Mouse (Mus musculus) brain, embryonic 14.5 days (tissue): ENCODE data around the gene N4bp3. TPM values are rescaled to one million over a fixed set of nuclear protein-coding genes. Genes with fewer than 3 reads are reported as not detected.
"Not testable (repeated sequence)": the region's sequence is repeated elsewhere in the genome, so short reads cannot be mapped to it uniquely, and the experiment has no call there.

ENCODE experiments used
- DNase-seq: peaks from one replicate; pipeline ENCODE4 v3.0.0-alpha.2; 2011; ENCODE audit warnings: low read depth
- CTCF ChIP-seq: fragments of 200-500 bp; IDR thresholded peaks from 2 replicates; pipeline ENCODE4 v1.5.1; 2012; ENCODE audit warnings: inconsistent platforms, mild to moderate bottlenecking, moderate library complexity, borderline replicate concordance; ENCODE audit not compliant: insufficient read depth, insufficient read length; ENCODE audit errors: extremely low read depth
- POLR2A ChIP-seq: fragments of 200-500 bp; IDR thresholded peaks from 2 replicates; pipeline ENCODE4 v1.6.1; 2012; ENCODE audit warnings: mild to moderate bottlenecking, inconsistent platforms, borderline replicate concordance; ENCODE audit not compliant: poor library complexity, insufficient read depth, insufficient read length, severe bottlenecking; ENCODE audit errors: extremely low read depth
- polyA plus RNA-seq: library from polyadenylated mRNA; depleted of rRNA; stranded (reverse); fragments of >200 nt; gene quantifications from 2 replicates; pipeline ENCODE4 v1.2.3, GENCODE M21; 2012

The N4bp3 gene
- polyA plus RNA-seq, 1 experiment, result 11.2 TPM

- no peak for DNase-seq
- no peak for TF ChIP-seq CTCF
- TF ChIP-seq POLR2A, result no peak
Observed at GRCm38 (mm10) chr11:51620084-51620483, 30.6 kb downstream of the N4bp3 start.

- TF ChIP-seq CTCF (no peak), POLR2A (peak; percentile 27; the same call in 1 of the 2 replicates)
- DNase-seq, result peak; percentile 99
Observed at GRCm38 (mm10) chr11:51619409-51620060, 31.1 kb downstream of the N4bp3 start, which contains the start of gene Nhp2. Nhp2 (plus strand) TSS chr11:51619735.

DNA sequence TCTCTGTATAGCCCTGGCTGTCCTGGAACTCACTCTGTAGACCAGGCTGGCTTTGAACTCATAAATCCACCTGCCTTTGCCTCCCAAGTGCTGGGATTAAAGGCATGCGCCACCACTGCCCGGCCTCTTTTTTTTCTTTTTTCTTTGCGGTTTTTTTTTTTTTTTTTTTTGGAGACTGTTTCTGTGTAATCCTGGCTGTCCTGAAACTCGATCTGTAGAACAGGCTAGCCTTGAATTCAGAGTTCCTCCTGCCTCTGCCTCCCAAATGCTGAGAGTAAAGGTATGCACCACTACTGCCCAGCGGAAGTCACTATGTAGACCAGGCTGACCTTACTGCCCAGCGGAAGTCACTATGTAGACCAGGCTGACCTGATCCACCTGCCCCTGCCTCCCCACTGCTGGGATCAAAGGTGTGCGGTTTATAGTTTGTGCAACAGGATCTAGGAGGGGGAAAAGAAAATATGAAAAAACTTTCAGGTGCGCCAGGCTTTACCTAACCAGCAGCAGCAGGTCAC is 31.7 kb downstream of the N4bp3 start:
- DNase-seq, result no peak
- no peak for TF ChIP-seq POLR2A
- no peak for TF ChIP-seq CTCF

DNA sequence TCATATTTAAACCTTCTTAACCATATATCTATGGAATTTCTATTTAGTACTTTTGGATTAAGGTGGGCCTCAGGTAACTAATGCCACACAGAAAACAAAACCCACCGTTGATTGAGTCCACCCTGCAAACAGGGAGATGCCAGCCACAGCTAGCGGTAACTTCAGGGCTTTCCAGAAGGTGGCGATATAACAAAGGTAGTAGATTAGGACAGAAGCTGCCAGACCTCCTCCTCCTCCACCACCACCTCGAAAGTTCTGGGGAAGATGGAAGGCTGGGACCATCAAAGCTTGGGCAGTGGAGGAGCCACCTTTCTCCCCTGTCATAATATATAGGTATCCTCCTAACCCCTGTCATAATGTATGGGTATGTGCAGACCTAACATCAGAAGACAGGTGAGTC is 32.9 kb downstream of the N4bp3 start:
- DNase-seq, result peak; percentile 71
- TF ChIP-seq CTCF (peak; percentile 77), POLR2A (no peak)

GRCm38 (mm10) chr11:51616113-51616512 is 34.5 kb downstream of the N4bp3 start:
- not testable (repeated sequence) for DNase-seq

DNA sequence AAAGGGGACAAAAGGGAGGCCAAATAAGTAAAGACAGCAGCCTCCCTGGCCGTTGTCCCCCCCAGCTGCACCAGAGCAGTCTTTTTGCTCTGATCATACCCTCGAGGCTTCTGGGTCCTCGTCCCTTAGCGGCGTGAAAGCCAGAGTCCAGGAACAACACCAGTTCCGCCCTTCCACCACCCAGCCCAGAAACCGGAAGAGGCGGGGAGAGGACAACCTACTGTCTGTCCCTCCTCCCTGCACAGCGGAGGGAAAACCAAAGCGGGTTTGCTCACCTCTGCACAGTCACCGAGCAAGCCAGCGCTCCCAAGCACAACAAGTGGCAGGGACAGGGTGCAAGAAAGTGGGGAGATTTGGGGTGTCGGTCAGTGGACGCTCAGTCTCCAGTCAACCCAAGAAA is 35.0 kb downstream of the N4bp3 start:
- peak; percentile 62 for DNase-seq
- TF ChIP-seq POLR2A (no peak), CTCF (no peak)

GRCm38 (mm10) chr11:51615129-51615528 is 35.5 kb downstream of the N4bp3 start:
- DNase-seq, result no peak
- TF ChIP-seq POLR2A, result no peak
- TF ChIP-seq CTCF, result no peak

DNA sequence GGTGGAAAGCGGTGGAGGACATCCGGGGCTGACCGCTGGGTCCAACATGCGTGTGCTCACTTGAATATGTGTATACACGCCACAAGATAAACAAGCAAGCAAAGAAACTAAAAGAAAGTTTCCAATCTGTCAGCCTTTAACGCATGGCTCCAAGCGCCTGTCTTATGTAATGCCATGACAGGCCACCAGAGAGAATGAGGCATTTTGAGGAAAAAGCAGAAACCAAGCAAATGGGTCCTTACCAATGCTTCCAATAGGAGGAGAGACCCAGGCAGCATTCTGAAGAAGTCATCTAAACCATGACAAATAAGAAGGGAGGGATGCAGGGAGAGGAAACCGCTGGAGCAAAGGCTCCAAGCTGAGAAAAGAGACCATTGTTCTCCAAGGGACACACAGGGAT is 36.4 kb downstream of the N4bp3 start:
- DNase-seq, result no peak
- TF ChIP-seq CTCF, result no peak
- TF ChIP-seq POLR2A, result no peak

- DNase-seq, result not testable (repeated sequence)
Observed at GRCm38 (mm10) chr11:51609940-51610339, 40.7 kb downstream of the N4bp3 start.

DNA sequence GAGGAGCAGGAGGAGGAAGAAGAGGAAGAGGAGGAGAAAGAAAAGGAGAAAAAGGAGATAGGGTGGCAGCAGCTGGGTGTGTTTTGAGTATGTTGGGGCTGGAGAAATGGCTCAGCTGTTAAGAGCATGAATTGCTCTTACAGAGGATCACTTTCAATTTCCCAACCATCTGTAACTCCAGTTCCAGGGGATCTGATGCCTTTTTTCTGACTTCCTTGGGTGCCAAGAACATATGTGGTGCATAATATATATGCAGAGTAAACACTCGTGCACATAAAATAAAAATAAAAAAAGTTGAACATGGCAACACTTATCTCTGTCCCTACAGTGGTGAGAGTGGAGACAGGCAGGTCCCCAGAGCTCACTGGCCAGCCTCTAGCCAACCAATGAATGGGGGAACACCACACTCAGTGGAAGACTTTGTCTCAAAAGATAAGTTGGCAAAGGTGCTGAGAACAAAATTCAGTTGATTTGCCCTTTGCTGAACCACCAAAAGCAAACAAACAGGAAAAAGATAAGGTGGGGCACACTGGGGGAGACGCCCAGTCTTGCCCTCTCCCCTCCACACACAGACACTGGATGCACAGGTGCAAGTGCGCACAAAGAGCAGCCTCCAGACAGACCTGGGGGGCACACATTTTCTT is 41.3 kb downstream of the N4bp3 start:
- DNase-seq, result no peak
- no peak for TF ChIP-seq CTCF
- no peak for TF ChIP-seq POLR2A

DNA sequence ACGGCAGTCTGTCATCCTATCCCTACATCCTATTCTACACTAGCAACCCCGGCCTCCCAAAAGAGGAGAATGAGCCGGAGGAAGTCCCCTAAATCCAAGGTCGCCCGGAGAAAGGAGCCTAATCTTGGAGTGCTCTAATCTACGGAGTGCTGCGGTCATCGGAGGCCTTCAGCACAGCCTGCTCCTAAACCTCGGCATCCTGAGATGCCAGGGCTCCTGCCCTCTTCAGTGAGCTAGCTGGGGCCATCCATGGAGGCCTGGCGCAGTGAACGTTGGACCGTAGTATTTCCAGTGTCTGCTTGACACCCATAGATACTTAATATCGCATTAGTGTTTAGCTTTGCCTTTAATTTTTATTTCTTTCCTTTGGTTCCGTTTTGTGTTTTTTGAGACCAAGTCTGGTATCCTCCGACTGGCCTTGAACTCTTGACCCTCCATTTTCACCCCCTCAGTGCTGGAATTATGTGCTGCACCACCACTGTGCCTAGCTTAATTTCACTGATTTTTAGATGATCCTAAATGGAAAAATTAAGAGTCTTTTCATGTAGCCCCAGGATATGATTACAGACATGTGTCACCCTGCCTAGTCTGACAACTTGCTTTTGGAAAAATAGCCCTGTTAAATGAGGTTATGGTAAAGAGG is 43.4 kb downstream of the N4bp3 start:
- TF ChIP-seq POLR2A (no peak), CTCF (no peak)
- no peak for DNase-seq

DNA sequence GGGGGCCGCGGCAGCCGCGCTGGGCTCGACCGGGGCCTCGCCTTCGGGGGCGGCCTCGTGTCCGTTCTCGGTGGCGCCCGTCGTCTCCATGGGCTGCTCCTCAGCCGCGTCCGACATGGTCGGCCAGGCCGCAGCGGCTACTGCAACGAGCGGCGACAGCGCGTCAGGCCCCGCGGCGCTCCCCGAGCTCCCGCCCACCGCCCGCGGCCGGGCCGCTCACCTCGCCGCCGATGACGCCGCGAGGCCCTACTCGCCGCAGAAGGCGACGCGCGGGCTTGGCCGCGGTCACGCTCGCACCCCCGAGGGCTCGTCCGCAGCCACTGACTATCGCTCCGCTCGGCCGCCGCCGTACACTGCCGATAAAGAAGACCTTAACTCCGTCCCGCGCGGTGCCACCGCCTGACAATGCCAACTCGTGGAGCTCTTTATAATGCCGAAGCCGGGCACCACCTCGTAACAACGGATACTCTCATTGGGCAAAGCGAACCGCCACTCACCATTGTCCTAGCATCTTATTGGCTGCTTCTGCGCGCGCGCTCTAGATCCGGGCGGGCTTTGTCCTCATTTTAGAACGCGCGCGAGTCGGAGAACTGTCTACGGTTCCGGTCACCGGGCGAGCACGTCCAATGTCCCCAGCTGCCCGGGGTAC is 44.1 kb downstream of the N4bp3 start, which contains the start of gene Hnrnpab:
TSS of gene Hnrnpab (minus strand) at position 401 of the 649 bp plus-strand sequence.
- DNase-seq, result peak; percentile 99
- TF ChIP-seq POLR2A (peak; percentile 99), CTCF (no peak)
